Mouse (Mus musculus): ENCODE measurements around the gene Fbln2. TPM values are rescaled to one million over a fixed set of nuclear protein-coding genes. Genes with fewer than 3 reads are reported as not detected.

Gene Fbln2
- polyA plus RNA-seq, 1 experiment from 2014 or later, result 32.1 TPM

DNA sequence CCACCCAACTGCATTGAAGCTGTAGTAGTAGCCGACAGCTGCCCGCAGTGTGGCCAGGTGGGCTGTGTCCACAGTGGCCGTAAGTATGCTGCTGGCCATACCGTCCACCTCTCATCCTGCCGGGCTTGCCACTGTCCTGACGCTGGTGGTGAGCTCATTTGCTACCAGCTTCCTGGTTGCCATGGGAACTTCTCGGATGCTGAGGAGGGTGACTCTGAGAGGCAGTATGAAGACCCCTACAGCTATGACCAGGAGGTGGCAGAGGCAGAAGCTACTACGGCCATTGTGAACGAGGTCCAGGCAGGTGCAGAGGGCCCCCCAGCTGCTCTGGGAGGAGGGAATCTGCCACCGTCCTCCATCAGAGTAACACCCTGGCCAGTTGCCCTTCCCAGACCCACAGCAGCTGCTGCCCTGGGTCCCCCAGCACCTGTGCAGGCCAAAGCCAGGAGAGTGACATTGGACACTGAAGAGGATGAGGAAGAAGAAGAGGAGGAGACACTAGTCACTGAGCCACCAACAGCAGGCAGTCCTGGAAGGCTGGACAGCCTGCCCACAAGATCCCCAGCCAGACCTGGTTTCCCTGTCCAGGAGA lies 21.3 kb downstream of the Fbln2 start:
- H3K4me1 ChIP-seq (replicated peaks; ENCODE audit: control insufficient read depth, insufficient read depth), result no peaks in the 10 kb centered on the region
- no peak overlapping the region for H3K27ac ChIP-seq (replicated peaks)
- H3K9me3 ChIP-seq (ENCODE audit: control insufficient read depth, low read length), result no peaks in the 10 kb centered on the region
- no peak overlapping the region for H3K9ac ChIP-seq (ENCODE audit: low read length)
- DNase-seq (ENCODE audit: low spot score) (no peak), ATAC-seq (ENCODE audit: low FRiP score, low TSS enrichment) (no peak)
- H3K36me3 ChIP-seq (ENCODE audit: control insufficient read depth, insufficient read depth, low read length), result no peaks in the 10 kb centered on the region
- H3K4me2 ChIP-seq (replicated peaks; ENCODE audit: low read depth), result no peak overlapping the region
- H3K4me3 ChIP-seq (ENCODE audit: low read depth, low read length), result no peak overlapping the region
- no peaks in the 10 kb centered on the region for H3K27me3 ChIP-seq (ENCODE audit: control insufficient read depth, insufficient read depth, low read length)
- 68% methylated on average over 10 of the region's 10 CpGs for WGBS
- TF ChIP-seq CTCF (IDR thresholded peaks at IDR 0.05; ENCODE audit: low read depth), result no peak
- no peak for TF ChIP-seq EP300 (optimal IDR thresholded peaks at IDR 0.05)

DNA sequence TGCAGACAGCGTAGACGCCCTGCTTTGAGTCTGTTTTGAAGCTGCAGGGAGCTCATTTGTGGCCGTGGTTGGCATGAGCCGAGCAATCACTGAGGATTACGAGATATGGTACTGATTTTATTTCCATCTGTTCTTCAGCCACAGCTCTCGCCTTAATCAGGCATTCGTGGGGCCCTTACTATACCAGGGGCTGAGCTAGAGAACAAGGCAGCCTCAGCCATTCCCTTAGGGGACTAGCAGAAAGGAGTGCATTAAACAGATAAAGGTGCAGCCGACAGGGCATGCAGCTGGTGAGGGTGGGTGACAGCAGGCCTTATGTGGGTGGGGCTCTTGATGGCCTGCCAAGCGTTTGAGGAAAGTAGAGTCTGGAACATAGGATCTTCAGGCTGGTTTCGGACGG lies 23.8 kb downstream of the Fbln2 start:
- no peak overlapping the region for H3K4me3 ChIP-seq (ENCODE audit: low read depth, low read length)
- ATAC-seq (ENCODE audit: low FRiP score, low TSS enrichment) (no peak), DNase-seq (ENCODE audit: low spot score) (no peak)
- H3K4me1 ChIP-seq (replicated peaks; ENCODE audit: control insufficient read depth, insufficient read depth), result no peaks in the 10 kb centered on the region
- no peaks in the 10 kb centered on the region for H3K27me3 ChIP-seq (ENCODE audit: control insufficient read depth, insufficient read depth, low read length)
- H3K9ac ChIP-seq (ENCODE audit: low read length), result no peak overlapping the region
- no peaks in the 10 kb centered on the region for H3K9me3 ChIP-seq (ENCODE audit: control insufficient read depth, low read length)
- TF ChIP-seq EP300 (optimal IDR thresholded peaks at IDR 0.05) (no peak), CTCF (IDR thresholded peaks at IDR 0.05; ENCODE audit: low read depth) (no peak)
- no peaks in the 10 kb centered on the region for H3K36me3 ChIP-seq (ENCODE audit: control insufficient read depth, insufficient read depth, low read length)
- no peak overlapping the region for H3K4me2 ChIP-seq (replicated peaks; ENCODE audit: low read depth)
- WGBS, result 53% methylated on average over 11 of the region's 11 CpGs
- H3K27ac ChIP-seq (replicated peaks), result no peak overlapping the region

DNA sequence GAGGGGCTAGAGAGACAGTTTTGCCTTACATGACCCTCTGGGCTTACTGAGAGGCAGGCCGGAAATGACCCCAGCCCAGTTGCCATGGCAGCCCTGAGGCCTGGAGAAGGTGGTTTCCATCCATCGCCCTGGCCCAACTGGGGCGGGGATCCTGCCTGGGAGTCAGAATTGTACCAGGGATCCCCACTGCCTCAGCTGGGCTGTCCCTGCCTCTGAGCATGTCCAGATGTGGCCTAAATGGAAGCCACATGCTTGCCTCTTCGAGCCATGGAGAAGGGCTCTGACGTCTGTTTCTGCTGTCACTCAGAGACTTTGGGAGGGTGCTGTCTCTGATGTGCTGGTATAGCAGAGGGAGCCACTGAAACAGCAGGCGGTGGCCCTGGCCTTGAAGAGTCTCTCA lies 24.2 kb downstream of the Fbln2 start:
- Histone ChIP-seq H3K4me1 (replicated peaks; ENCODE audit: control insufficient read depth, insufficient read depth) (no peaks in the 10 kb centered on the region), H3K4me2 (replicated peaks; ENCODE audit: low read depth) (no peak overlapping the region), H3K9ac (ENCODE audit: low read length) (no peak overlapping the region), H3K36me3 (ENCODE audit: control insufficient read depth, insufficient read depth, low read length) (no peaks in the 10 kb centered on the region), H3K27me3 (ENCODE audit: control insufficient read depth, insufficient read depth, low read length) (no peaks in the 10 kb centered on the region), H3K9me3 (ENCODE audit: control insufficient read depth, low read length) (no peaks in the 10 kb centered on the region), H3K27ac (replicated peaks) (no peak overlapping the region), H3K4me3 (ENCODE audit: low read depth, low read length) (no peak overlapping the region)
- ATAC-seq (ENCODE audit: low FRiP score, low TSS enrichment), result no peak
- DNase-seq (ENCODE audit: low spot score), result no peak
- TF ChIP-seq CTCF (IDR thresholded peaks at IDR 0.05; ENCODE audit: low read depth) (no peak), EP300 (optimal IDR thresholded peaks at IDR 0.05) (no peak)
- WGBS, result 52% methylated on average over 6 of the region's 6 CpGs

DNA sequence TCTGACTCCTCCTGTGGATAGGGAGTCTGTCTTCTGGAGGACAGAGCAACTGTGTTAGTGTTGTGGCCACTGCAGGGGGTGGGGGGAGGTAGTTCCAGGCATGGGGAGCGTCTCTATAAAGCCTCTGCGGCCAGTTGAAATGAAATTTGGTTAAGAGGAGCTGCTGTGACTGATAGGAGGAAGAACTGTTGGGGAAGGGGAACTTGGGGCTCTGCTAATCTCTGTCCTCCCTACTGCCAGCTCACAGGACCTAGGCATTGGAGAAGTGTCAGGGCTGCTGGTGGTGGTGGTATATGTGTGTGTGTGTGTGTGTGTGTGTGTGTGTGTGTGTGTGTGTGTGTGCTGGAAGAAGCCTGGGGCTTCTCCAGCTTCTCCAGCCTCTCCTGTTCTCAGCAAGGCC lies 25.0 kb downstream of the Fbln2 start:
- no peak overlapping the region for H3K4me2 ChIP-seq (replicated peaks; ENCODE audit: low read depth)
- TF ChIP-seq EP300 (optimal IDR thresholded peaks at IDR 0.05) (no peak), CTCF (IDR thresholded peaks at IDR 0.05; ENCODE audit: low read depth) (no peak)
- no peak overlapping the region for H3K27ac ChIP-seq (replicated peaks)
- H3K4me3 ChIP-seq (ENCODE audit: low read depth, low read length), result no peak overlapping the region
- H3K9me3 ChIP-seq (ENCODE audit: control insufficient read depth, low read length), result no peaks in the 10 kb centered on the region
- DNase-seq (ENCODE audit: low spot score) (no peak), ATAC-seq (ENCODE audit: low FRiP score, low TSS enrichment) (no peak)
- H3K4me1 ChIP-seq (replicated peaks; ENCODE audit: control insufficient read depth, insufficient read depth), result no peaks in the 10 kb centered on the region
- H3K9ac ChIP-seq (ENCODE audit: low read length), result no peak overlapping the region
- no peaks in the 10 kb centered on the region for H3K27me3 ChIP-seq (ENCODE audit: control insufficient read depth, insufficient read depth, low read length)
- WGBS, result 75% methylated on average over 2 of the region's 2 CpGs
- H3K36me3 ChIP-seq (ENCODE audit: control insufficient read depth, insufficient read depth, low read length), result no peaks in the 10 kb centered on the region

DNA sequence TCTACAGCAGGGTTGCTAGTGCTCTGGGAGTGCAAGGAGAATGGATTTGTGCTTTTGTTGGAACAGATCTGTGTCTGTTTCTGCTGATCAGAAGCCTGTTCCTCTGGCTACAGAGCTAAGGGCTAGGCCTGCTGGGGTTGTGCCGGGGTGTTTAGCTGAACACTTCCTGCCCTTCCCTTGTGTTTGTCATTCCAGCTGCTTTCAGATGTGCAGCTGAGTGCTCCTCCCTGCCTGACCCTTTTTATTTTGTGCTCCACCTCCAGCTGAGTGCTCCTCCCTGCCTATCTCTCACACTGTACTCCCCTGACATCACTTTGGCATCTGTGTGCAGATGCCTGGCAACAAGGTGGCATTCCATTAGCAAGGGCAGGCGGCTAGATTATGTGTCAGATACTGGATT lies 28.3 kb downstream of the Fbln2 start:
- Histone ChIP-seq H3K9ac (ENCODE audit: low read length) (no peak overlapping the region), H3K27me3 (ENCODE audit: control insufficient read depth, insufficient read depth, low read length) (no peaks in the 10 kb centered on the region), H3K27ac (replicated peaks) (no peak overlapping the region; the same call in 1 of the 2 replicates), H3K4me1 (replicated peaks; ENCODE audit: control insufficient read depth, insufficient read depth) (no peaks in the 10 kb centered on the region), H3K4me2 (replicated peaks; ENCODE audit: low read depth) (no peak overlapping the region), H3K9me3 (ENCODE audit: control insufficient read depth, low read length) (no peaks in the 10 kb centered on the region), H3K4me3 (ENCODE audit: low read depth, low read length) (no peak overlapping the region), H3K36me3 (ENCODE audit: control insufficient read depth, insufficient read depth, low read length) (no peaks in the 10 kb centered on the region)
- 50% methylated on average over 2 of the region's 2 CpGs for WGBS
- no peak for DNase-seq (ENCODE audit: low spot score)
- no peak for TF ChIP-seq CTCF (IDR thresholded peaks at IDR 0.05; ENCODE audit: low read depth)
- TF ChIP-seq EP300 (optimal IDR thresholded peaks at IDR 0.05), result no peak
- no peak for ATAC-seq (ENCODE audit: low FRiP score, low TSS enrichment)

DNA sequence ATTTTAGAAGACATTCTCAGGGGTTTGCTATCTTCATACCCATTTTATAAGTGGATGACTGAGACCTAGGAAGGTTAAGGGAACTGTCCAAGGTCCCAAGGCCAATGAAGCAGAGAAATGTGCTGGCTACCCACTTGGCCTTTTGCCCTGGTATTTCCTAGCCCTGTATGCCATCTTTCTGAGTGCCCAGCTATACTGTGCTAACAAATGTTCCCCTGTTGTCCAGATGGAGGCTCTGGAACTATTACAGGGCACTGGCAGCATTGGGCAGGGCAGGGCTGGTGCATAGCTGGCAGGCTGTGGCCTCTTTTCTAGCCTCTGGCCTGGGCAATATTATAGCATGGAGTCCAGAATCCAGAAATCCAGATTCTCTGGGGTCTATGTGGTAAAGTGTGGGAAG lies 28.7 kb downstream of the Fbln2 start:
- H3K9ac ChIP-seq (ENCODE audit: low read length), result no peak overlapping the region
- no peak overlapping the region; the same call in 1 of the 2 replicates for H3K27ac ChIP-seq (replicated peaks)
- DNase-seq (ENCODE audit: low spot score), result no peak
- H3K36me3 ChIP-seq (ENCODE audit: control insufficient read depth, insufficient read depth, low read length), result no peaks in the 10 kb centered on the region
- no peaks in the 10 kb centered on the region for H3K4me1 ChIP-seq (replicated peaks; ENCODE audit: control insufficient read depth, insufficient read depth)
- no peak for ATAC-seq (ENCODE audit: low FRiP score, low TSS enrichment)
- no peak overlapping the region for H3K4me2 ChIP-seq (replicated peaks; ENCODE audit: low read depth)
- TF ChIP-seq CTCF (IDR thresholded peaks at IDR 0.05; ENCODE audit: low read depth), result no peak
- TF ChIP-seq EP300 (optimal IDR thresholded peaks at IDR 0.05), result no peak
- H3K27me3 ChIP-seq (ENCODE audit: control insufficient read depth, insufficient read depth, low read length), result no peaks in the 10 kb centered on the region
- no peaks in the 10 kb centered on the region for H3K9me3 ChIP-seq (ENCODE audit: control insufficient read depth, low read length)
- no peak overlapping the region for H3K4me3 ChIP-seq (ENCODE audit: low read depth, low read length)
